10 mouse cellular contexts compared by ENCODE assay signal in genomic region chr4:32386931-32387330, GRCm38 (mm10).
DNase-seq lines count a peak whose midpoint lies in the region; ATAC-seq and TF ChIP-seq lines count a peak whose summit lies in the region.
"Had no signal": no experiment of that assay in that cellular context is flagged by ENCODE, and none has a peak within 500 bp of the region (broad histone marks: within the 10 kb centered on the region; RNA-seq: fewer than 3 reads in every experiment).

No protein-coding gene starts in this region.

- WGBS in hindbrain, postnatal 0 days: 61% methylated on average over 8 of the region's 8 CpGs
- WGBS in hindbrain, embryonic 12.5 days: 90% methylated on average over 8 of the region's 8 CpGs
- 52% methylated on average over 8 of the region's 8 CpGs for WGBS in lung, postnatal 0 days
- WGBS in heart, embryonic 13.5 days: 72% methylated on average over 8 of the region's 8 CpGs
- 68% methylated on average over 8 of the region's 8 CpGs for WGBS in stomach, embryonic 16.5 days

- TF ChIP-seq CTCF in hindbrain, postnatal 0 days (IDR thresholded peaks at IDR 0.05; ENCODE audit: low read depth): no peak
- no peak for TF ChIP-seq CTCF in lung, postnatal 0 days (IDR thresholded peaks at IDR 0.05)

- no peak for TF ChIP-seq EP300 in lung, postnatal 0 days (IDR thresholded peaks at IDR 0.05)

- peaks cover 30% of the 10 kb centered on the region for H3K4me1 ChIP-seq in hindbrain, postnatal 0 days (ENCODE audit: insufficient read depth, low read length)
- peaks cover 37% of the 10 kb centered on the region for H3K4me1 ChIP-seq in hindbrain, embryonic 12.5 days
- H3K4me1 ChIP-seq in lung, postnatal 0 days (ENCODE audit: insufficient read depth, low read depth, low read length): peaks cover 27% of the 10 kb centered on the region; the same call in 1 of the 2 replicates
- H3K4me1 ChIP-seq in heart, embryonic 13.5 days: peaks cover 54% of the 10 kb centered on the region
- H3K4me1 ChIP-seq in stomach, embryonic 16.5 days (ENCODE audit: control insufficient read depth, insufficient read depth, low read length): peaks cover 33% of the 10 kb centered on the region

- H3K27me3 ChIP-seq in hindbrain, postnatal 0 days (ENCODE audit: insufficient read depth, low read length): no peaks in the 10 kb centered on the region
- no peaks in the 10 kb centered on the region for H3K27me3 ChIP-seq in hindbrain, embryonic 12.5 days
- no peaks in the 10 kb centered on the region for H3K27me3 ChIP-seq in lung, postnatal 0 days (replicated peaks; ENCODE audit: insufficient read depth, low read length)
- H3K27me3 ChIP-seq in heart, embryonic 13.5 days (replicated peaks): no peaks in the 10 kb centered on the region
- H3K27me3 ChIP-seq in stomach, embryonic 16.5 days (ENCODE audit: control insufficient read depth, insufficient read depth, low read length): no peaks in the 10 kb centered on the region

- H3K9ac ChIP-seq in hindbrain, postnatal 0 days (replicated peaks; ENCODE audit: low read length): no peak overlapping the region
- no peak overlapping the region for H3K9ac ChIP-seq in hindbrain, embryonic 12.5 days
- no peak overlapping the region for H3K9ac ChIP-seq in lung, postnatal 0 days (replicated peaks; ENCODE audit: low read depth)
- peak overlapping the region; percentile 34; the same call in 1 of the 2 replicates for H3K9ac ChIP-seq in heart, embryonic 13.5 days
- no peak overlapping the region for H3K9ac ChIP-seq in stomach, embryonic 16.5 days (ENCODE audit: low read length)

- H3K36me3 ChIP-seq in hindbrain, postnatal 0 days (ENCODE audit: insufficient read depth, low read length): no peaks in the 10 kb centered on the region
- no peaks in the 10 kb centered on the region for H3K36me3 ChIP-seq in hindbrain, embryonic 12.5 days
- no peaks in the 10 kb centered on the region for H3K36me3 ChIP-seq in lung, postnatal 0 days (ENCODE audit: insufficient read depth, low read length)
- H3K36me3 ChIP-seq in heart, embryonic 13.5 days: 0 out of 2 replicates have a peak, but pooled peaks cover 5% of the 10 kb centered on the region
- no peaks in the 10 kb centered on the region for H3K36me3 ChIP-seq in stomach, embryonic 16.5 days (ENCODE audit: control insufficient read depth, insufficient read depth, low read length)
- H3K36me3 ChIP-seq: forebrain, embryonic 10.5 days had no signal

- intact Hi-C loops in left cerebral cortex, postnatal 25 days (cut with DNase I): no loop called here

- no peak for ATAC-seq in hindbrain, postnatal 0 days
- no peak for ATAC-seq in hindbrain, embryonic 12.5 days (ENCODE audit: low FRiP score)
- no peak for ATAC-seq in lung, postnatal 0 days
- ATAC-seq in heart, embryonic 13.5 days (ENCODE audit: extremely low read depth, insufficient number of reproducible peaks, low FRiP score, low TSS enrichment): no peak
- no peak for ATAC-seq in stomach, embryonic 16.5 days (ENCODE audit: insufficient read depth, low FRiP score)

- H3K27ac ChIP-seq in hindbrain, postnatal 0 days: peak overlapping the region; percentile 36; the same call in 1 of the 2 replicates
- H3K27ac ChIP-seq in hindbrain, embryonic 12.5 days: no peak overlapping the region
- peak overlapping the region; percentile 72 for H3K27ac ChIP-seq in lung, postnatal 0 days (ENCODE audit: low read length)
- H3K27ac ChIP-seq in heart, embryonic 13.5 days (replicated peaks): peak overlapping the region; percentile 74
- peak overlapping the region; percentile 26; the same call in 1 of the 2 replicates for H3K27ac ChIP-seq in stomach, embryonic 16.5 days (ENCODE audit: low read length)

- no peak for DNase-seq in hindbrain, postnatal 0 days (ENCODE audit: low spot score)
- DNase-seq in lung, postnatal 0 days (ENCODE audit: low spot score): no peak
- no peak for DNase-seq in lung, adult 18-20 months
- DNase-seq in left cerebral cortex, postnatal 25 days (ENCODE audit: low spot score in 2 of 2): no peak
- DNase-seq: adrenal gland, adult 8-10 months; spleen, adult 18-20 months had no signal

- no peak overlapping the region for H3K4me2 ChIP-seq in hindbrain, postnatal 0 days (ENCODE audit: low read depth, low read length)
- no peak overlapping the region for H3K4me2 ChIP-seq in hindbrain, embryonic 12.5 days (replicated peaks)
- H3K4me2 ChIP-seq in lung, postnatal 0 days (replicated peaks; ENCODE audit: low read depth, low read length): no peak overlapping the region
- no peak overlapping the region for H3K4me2 ChIP-seq in heart, embryonic 13.5 days
- H3K4me2 ChIP-seq in stomach, embryonic 16.5 days (ENCODE audit: low read depth, low read length): no peak overlapping the region

- H3K4me3 ChIP-seq in hindbrain, postnatal 0 days (ENCODE audit: low read length): no peak overlapping the region
- no peak overlapping the region for H3K4me3 ChIP-seq in hindbrain, embryonic 12.5 days
- no peak overlapping the region for H3K4me3 ChIP-seq in lung, postnatal 0 days (ENCODE audit: low read depth, low read length)
- no peak overlapping the region for H3K4me3 ChIP-seq in heart, embryonic 13.5 days
- no peak overlapping the region for H3K4me3 ChIP-seq in stomach, embryonic 16.5 days (replicated peaks; ENCODE audit: low read length)
- H3K4me3 ChIP-seq: forebrain, embryonic 10.5 days had no signal

- H3K9me3 ChIP-seq in hindbrain, postnatal 0 days (ENCODE audit: low read length): no peaks in the 10 kb centered on the region
- H3K9me3 ChIP-seq in hindbrain, embryonic 12.5 days (replicated peaks): no peaks in the 10 kb centered on the region
- H3K9me3 ChIP-seq in lung, postnatal 0 days (ENCODE audit: low read length): no peaks in the 10 kb centered on the region
- no peaks in the 10 kb centered on the region for H3K9me3 ChIP-seq in heart, embryonic 13.5 days
- H3K9me3 ChIP-seq in stomach, embryonic 16.5 days (replicated peaks; ENCODE audit: control insufficient read depth, low read length): no peaks in the 10 kb centered on the region
- H3K9me3 ChIP-seq: forebrain, embryonic 10.5 days had no signal
